Mouse (Mus musculus): Measurements from ENCODE around the gene Capzb.

DNA sequence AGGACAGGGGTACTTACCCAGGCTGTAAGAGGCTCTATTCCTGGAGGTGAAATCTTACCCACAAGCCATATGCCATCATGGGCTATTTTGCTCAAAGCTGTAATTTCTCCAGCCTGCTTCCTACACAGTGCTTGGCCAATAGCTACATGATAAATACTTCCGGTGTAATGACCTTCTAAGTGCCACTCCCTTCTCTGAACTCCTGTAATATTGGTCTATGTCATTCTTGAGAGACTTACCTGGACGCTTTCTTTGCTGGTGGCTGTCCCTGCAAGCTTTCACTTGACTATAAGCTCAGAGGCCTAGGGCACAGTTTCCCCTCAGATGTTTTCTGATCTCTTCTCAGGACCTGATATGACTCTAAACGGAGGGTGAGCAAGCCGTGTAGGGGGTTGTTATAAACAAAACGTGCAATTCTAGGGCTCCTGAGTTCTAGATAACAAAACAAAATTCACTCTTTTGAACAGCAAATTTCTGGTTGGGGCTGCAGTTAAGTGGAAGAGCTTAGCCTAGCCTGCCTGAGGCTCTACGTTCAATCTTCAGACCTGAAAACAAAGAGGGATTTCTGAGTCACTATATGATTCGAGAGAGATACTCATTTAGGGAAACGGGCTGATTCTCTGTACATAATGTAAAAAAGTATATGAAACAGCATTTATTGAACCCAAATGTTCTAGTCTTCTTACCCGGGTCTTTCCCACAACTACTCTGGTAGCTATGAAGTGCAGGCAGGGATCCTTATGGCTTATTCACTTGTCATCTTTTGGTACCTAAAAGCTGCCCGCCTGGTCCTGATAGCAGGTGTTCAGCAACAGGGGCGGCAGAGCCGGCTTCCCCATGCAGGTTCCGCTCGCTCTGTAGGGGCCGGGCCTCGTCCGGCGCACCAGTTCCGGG is 847 bp upstream of the Capzb start:
- no peak for TF ChIP-seq CTCF (IDR thresholded peaks at IDR 0.05; ENCODE audit: extremely low read depth, insufficient read depth, insufficient read length, insufficient replicate concordance)
- TF ChIP-seq POLR2A (IDR thresholded peaks at IDR 0.05; ENCODE audit: low read depth, low read length): no peak

All from spleen, adult 2 months (tissue).